Mouse (Mus musculus) layer of hippocampus, adult 2 months (tissue): ENCODE results near the gene Cep95. TPM values are rescaled to one million over a fixed set of nuclear protein-coding genes. Genes with fewer than 3 reads are reported as not detected.
"Not testable (repeated sequence)": the region's sequence is repeated elsewhere in the genome, so short reads cannot be mapped to it uniquely, and the experiment has no call there.

Experiments
- DNase-seq, 2 experiments: peaks; one replicate each; pipeline ENCODE4 v3.0.0; 2022; ENCODE audit warnings: low spot score in 2 of 2
- H3K27ac ChIP-seq: fragments of 200-600 bp; 2 replicates; pipeline ENCODE4 v1.8.1; 2022
- H3K4me3 ChIP-seq: fragments of 200-600 bp; 2 replicates; pipeline ENCODE4 v1.8.1; 2022; ENCODE audit warnings: mild to moderate bottlenecking
- CTCF ChIP-seq: fragments of 200-600 bp; conservative IDR thresholded peaks from 2 replicates; pipeline ENCODE4 v1.8.1; 2022; ENCODE audit warnings: antibody characterized with exemption, mild to moderate bottlenecking, moderate library complexity
- long read RNA-seq, 2 experiments: library from polyadenylated mRNA; stranded (forward); transcript quantifications; one replicate each; pipeline ENCODE4 v2.0.0; 2021; ENCODE audit warnings: borderline mapping rate in 2 of 2
- total RNA-seq, 2 experiments: library from RNA; stranded (reverse); gene quantifications; 2 replicates each; pipeline ENCODE4 v1.2.3; 2021

Gene Cep95
- 10 to 100 TPM; 13.6 to 18.8 TPM for total RNA-seq
- long read RNA-seq, experiment 1, partial matches to known transcripts: 0 of 8 reads
- long read RNA-seq, experiment 1, other reads (novel, unspliced or antisense): 7 of 8 reads
- long read RNA-seq, experiment 2, partial matches to known transcripts: 2 of 20 reads
- long read RNA-seq, experiment 2, other reads (novel, unspliced or antisense): 16 of 20 reads

DNA sequence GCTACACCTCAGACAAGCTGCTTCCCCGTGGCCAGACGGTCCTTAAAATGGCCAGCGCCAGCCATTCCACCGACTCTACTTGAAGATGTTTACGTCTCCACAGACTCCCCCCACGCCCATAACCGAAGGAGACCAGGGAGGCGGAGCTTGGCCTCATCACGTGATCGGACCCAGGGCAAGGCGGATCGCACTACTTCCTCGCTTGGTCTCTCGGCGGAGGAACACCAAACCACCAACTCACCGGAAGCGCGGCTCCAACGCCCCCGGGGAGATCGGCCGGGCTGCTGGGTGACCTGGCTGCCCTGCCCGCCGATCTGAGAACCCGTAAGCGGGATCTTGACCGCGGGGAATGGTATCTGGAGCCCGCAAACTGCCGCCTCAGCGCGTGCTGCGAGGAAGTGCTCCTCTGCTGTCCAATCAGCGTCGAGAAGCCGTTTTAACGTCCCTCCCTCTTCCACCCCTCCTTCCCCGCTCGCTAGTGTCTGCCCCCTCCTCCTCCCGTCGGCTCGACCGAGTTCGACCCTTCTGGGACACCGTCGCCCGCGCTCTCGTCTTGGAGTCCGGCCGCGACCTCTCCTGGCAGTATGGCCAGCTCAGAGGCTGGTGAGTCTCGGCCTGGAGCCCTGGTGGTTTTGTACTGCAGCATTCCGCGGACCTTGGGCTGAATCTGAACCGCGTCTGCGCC, at the start of gene Cep95, which contains the start of gene Ddx5:
TSS of gene Cep95 (plus strand) at position 478 of the 685 bp plus-strand sequence.
TSS of gene Ddx5 (minus strand) at position 411 of the 685 bp plus-strand sequence.
- H3K27ac ChIP-seq: peak within 1 kb of the TSS; percentile 100
- peak within 1 kb of the TSS; percentile 89 for H3K4me3 ChIP-seq
- peak; percentile 36 for TF ChIP-seq CTCF
- DNase-seq: peak; percentile 90 to 96

DNA sequence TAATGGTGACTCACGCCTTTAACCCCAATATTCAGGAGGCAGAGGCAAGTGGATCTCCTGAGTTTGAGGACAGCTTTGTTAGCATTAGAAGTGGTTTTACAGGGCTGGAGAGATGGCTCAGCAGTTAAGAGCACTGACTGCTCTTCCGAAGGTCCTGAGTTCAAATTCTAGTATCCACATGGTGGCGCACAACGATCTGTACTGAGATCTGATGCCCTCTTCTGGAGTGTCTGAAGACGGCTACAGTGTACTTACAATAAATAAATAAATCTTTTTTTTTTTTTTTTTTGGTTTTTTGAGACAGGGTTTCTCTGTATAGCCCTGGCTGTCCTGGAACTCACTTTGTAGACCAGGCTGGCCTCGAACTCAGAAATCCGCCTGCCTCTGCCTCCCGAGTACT, 48.3 kb upstream of the Cep95 start:
- DNase-seq, H3K4me3 ChIP-seq, H3K27ac ChIP-seq: not testable (repeated sequence)

DNA sequence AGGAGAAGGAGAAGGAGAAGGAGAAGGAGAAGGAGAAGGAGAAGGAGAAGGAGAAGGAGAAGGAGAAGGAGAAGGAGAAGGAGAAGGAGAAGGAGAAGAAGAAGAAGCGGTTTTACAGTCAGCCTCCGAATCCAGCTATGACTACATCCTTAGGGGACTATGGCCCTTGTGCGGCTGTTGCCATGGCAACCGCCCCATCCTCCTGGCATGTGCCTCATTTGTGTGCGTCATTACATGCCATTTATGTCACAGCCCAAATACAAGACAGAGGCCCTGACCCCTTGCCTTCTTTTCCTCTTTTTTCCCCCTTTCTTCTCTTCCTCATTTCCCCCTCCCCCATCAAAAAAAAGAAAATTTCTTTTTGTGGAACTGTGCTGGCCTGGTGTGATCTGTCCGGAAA, 47.8 kb upstream of the Cep95 start:
- Histone ChIP-seq H3K27ac (no peak overlapping the region), H3K4me3 (no peak overlapping the region)
- TF ChIP-seq CTCF: no peak
- no peak for DNase-seq

DNA sequence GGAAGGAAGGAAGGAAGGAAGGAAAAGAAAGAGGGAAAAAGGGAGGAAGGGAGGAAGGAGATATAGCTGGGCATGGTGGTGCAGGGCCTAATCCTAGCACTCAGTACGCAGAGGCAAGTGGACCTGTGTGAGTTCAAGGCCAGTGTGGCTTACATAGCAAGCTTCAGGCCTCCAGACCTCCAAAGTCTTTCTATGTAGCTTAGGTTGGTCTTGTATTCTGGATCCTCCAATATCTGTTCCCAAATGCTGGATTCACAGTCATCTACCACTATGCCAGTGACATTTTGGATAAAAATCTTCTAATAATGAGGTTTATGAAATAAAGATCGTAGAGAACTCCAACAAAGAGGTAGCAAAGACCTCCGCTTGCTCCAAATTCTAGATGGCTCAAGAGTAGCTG, 47.2 kb upstream of the Cep95 start:
- Histone ChIP-seq H3K4me3 (no peak overlapping the region), H3K27ac (no peak overlapping the region)
- DNase-seq: no peak
- TF ChIP-seq CTCF: no peak

DNA sequence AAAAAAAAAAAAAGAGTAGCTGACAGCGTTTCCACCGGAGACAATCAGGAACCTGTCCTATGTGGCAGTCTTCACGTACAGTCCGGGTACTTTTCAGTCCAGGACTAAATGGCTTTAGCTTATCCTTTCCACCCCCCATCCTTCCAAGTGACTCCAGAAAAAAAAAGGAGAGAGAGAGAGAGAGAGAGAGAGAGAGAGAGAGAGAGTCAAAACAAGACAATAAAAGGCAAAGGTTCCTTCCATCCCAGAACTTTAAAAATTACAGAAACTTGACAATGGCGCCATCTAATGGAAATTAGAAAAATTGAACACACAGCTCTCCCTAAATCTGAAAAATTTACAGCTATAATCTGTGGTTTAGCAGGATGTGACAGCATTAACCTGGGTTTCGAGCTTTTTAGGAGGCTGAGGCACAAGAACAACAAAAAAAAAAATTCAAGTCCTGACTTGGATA, 46.6 kb upstream of the Cep95 start:
- DNase-seq: no peak
- TF ChIP-seq CTCF: peak; percentile 82
- Histone ChIP-seq H3K27ac (no peak overlapping the region), H3K4me3 (no peak overlapping the region)

DNA sequence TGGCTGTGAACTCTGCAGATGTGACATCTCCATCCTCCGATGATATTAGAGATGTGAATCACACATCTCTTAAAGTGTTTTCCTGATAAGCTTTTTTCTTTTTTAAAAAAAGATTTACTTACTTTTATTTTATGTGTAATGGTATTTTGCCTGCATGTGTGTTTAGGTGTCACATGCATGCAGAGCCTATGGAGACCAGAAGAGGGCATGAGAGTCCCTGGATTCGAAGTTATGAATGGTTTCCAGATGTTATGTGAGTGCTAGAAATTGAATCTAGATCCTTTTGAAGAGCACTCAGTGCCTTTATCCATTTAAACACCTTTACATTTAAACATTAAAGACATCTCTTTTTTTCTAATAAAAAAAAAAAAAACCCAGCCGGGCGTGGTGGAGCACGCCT, 44.1 kb upstream of the Cep95 start:
- H3K27ac ChIP-seq: no peak overlapping the region
- H3K4me3 ChIP-seq: no peak overlapping the region
- peak; percentile 55 for TF ChIP-seq CTCF
- DNase-seq: no peak

DNA sequence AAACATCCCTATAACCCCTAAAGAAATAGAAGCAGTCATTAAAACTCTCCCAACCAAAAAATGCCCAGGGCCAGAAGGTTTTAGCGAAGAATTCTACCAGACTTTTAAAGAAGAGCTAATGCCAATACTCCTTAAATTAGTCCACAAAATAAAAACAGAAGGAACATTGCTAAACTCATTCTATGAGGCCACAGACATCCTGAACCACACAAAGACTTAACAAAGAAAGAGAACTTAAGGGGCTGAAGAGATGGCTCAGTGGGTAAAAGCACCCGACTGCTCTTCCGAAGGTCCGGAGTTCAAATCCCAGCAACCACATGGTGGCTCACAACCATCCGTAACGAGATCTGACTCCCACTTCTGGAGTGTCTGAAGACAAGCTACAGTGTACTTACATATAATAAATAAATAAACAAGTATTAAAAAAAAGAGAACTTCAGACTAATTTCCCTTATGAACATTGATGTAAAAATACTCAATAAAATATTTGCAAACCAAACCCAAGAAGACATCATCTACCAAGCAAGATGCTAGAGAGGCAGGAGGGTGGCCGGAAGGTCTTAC, 39.4 kb upstream of the Cep95 start:
- not testable (repeated sequence) for DNase-seq

DNA sequence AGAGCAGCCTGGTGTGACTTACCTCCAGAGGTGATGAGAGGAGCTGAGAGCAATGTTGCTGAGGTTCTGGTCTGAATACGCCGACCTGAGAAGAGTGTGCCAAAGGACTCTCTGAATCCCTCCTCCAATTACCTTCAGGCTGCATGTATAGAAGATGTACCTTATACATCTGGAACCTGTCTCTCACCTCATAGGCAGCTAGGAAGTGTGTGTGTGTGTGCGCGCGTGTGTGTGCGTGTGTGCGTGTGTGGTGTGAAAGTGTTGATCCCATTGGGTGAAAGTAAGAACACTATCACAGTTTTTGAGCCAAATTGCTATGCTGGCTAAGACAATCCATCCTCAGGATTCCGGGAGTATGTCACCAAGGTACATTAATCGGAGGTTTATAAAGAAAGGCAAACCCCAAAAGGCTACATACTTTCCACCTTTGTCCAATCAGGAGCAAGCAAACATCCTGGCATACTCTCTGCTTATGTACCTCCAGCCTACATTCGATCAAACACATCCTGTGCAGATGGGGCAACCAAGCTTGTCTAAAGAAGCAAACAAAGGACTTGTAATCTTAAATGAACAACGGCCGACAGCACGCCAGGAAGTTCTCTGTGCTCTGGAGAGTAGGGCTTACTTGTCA, 38.8 kb upstream of the Cep95 start, which contains the start of gene Pecam1:
TSS of gene Pecam1 (minus strand) at position 508 of the 631 bp plus-strand sequence.
- no peak for DNase-seq
- no peak for TF ChIP-seq CTCF
- no peak within 1 kb of the TSS for H3K4me3 ChIP-seq
- no peak within 1 kb of the TSS for H3K27ac ChIP-seq

More for the DNA sequence above, 39.4 kb upstream of the Cep95 start:
- H3K4me3 ChIP-seq, H3K27ac ChIP-seq: not testable (repeated sequence)

DNA sequence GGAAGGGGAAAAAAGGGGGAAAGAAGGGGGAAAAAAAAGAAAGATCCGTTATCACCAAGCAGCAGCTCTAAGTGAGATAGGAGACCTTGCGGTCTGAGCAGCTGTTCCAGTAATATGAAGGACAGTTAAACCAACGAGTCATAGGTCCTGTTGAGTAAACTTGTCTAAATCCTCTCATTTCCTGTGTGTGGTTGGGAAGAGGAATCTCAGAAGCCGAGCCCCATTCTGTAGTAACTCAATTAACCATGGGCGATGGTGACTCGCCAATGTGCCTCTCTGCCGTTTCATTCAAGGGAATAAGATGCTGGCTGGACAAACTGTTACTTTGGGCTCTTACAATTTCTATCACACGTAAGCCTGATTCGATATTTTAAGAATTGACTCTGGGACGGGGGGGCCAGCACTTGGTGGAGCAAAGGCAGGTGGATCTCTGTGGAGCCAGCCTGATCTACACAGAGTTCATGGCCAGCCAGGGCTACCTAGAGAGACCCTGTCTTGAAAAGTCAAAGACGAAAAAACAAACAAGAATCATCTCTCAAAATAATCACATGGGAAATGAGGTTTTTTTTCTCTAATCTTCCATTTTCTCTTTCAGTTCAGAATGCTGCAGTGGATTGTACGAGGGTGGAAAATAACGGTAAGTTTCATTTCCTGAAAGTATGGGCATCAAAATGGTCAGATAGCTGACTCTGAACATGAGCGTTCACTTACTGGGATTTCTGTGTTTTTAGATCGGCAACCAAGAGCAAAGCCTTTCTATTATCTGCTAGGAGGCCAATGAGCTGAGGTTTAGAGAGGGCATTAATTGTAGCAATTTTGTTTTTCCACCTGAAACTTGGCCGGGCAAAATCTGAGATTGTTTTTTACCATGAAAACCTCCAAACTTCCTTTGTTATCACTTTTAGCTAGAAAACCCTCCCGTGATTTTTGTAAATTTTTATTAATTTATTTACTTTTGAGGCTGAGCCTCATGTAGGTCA, 37.7 kb upstream of the Cep95 start, which contains the start of gene Milr1:
TSS of gene Milr1 (plus strand) at position 188 of the 980 bp plus-strand sequence.
- DNase-seq: no peak
- H3K4me3 ChIP-seq: no peak within 1 kb of the TSS
- H3K27ac ChIP-seq: peak within 1 kb of the TSS; percentile 28; the same call in 1 of the 2 replicates
- no peak for TF ChIP-seq CTCF

DNA sequence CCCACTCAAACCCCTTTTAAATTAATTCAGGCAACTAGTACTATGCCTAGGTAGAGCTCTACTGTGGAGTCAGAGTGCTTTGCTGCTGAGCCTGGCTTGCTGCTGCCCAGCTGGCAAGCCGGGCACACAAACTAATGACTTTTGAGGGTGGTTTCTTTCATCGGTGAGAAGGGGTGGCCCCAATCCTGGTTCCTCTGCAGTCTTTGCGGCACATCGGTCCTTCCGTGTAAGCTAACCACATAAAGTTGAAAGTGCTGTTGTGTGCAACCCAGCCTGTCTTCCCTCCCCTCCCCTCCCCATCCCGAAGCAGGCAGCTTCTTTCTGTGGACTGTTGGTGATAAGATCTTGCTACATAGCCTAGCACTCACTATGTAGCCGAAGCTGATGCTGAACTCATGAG, 36.9 kb upstream of the Cep95 start:
- DNase-seq: no peak
- H3K27ac ChIP-seq: peak overlapping the region; percentile 28; the same call in 1 of the 2 replicates
- TF ChIP-seq CTCF: no peak

DNA sequence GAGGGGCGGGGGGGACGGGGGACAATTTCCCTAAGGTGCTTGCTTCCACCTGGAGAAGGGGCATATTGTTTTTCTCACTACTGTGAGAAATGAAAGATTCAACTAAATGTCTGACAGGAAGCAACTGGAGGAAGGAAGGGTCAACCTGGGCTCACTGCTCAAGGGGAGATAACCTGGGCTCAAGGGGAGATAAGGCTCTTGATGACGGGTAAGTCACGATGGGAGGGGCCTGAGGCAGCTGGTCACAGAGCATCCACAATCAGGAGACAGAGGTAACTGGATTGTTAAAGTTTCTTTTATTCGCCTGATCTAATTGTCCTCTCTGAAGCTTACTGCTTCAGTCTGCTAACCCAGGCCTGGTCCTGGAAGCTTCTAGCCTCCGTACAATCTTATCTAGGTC, 35.7 kb upstream of the Cep95 start:
- TF ChIP-seq CTCF: no peak
- Histone ChIP-seq H3K4me3 (no peak overlapping the region), H3K27ac (no peak overlapping the region)
- DNase-seq: no peak

More for the DNA sequence above, 36.9 kb upstream of the Cep95 start:
- no peak overlapping the region for H3K4me3 ChIP-seq

DNA sequence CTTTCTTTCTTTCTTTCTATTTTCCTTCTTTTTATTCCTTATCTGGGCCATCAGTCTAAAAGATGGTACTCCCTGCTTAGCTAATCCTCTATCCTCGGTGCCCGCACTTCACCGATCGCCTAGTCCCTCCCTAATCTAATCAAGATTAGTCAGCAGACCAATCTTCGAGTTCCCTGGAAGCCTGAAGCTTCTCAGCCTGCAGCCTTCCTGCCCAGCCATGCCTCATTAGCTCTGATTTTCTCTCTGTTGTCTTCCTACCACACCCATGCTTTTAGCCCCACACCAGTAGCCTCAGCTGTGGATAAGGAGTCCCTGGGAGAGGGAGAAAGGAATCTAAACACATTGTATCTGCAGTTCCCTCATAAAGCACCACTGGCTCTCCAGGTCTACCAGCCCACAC, 33.5 kb upstream of the Cep95 start:
- Histone ChIP-seq H3K27ac (no peak overlapping the region), H3K4me3 (no peak overlapping the region)
- no peak for TF ChIP-seq CTCF
- no peak for DNase-seq
